Mouse (Mus musculus) heart, postnatal 0 days (tissue): ENCODE data around the gene Zc3hav1. TPM values are rescaled to one million over a fixed set of nuclear protein-coding genes. Genes with fewer than 3 reads are reported as not detected.

Source experiments
- ATAC-seq: fragments of 200-750 bp; cut with Nextera tagmentation; 2 replicates; pipeline ENCODE4 v1.8.0; 2017; ENCODE audit warnings: low read depth, moderate number of reproducible peaks, moderate library complexity; ENCODE audit not compliant: insufficient read depth
- DNase-seq: peaks from one replicate; pipeline ENCODE4 v3.0.0-alpha.2; 2016; ENCODE audit warnings: low spot score
- H3K27ac ChIP-seq: fragments of 300-500 bp; sonication (generic); 2 replicates; pipeline ENCODE4 v1.5.1; 2014; ENCODE audit warnings: low read depth, mild to moderate bottlenecking
- H3K27me3 ChIP-seq: fragments of 300-500 bp; sonication (generic); 2 replicates; pipeline ENCODE4 v1.6.1; 2014; ENCODE audit warnings: low read length, mixed read lengths; ENCODE audit not compliant: control insufficient read depth, insufficient read depth
- H3K36me3 ChIP-seq: fragments of 300-500 bp; sonication (generic); replicated peaks from 2 replicates; pipeline ENCODE4 v1.6.1; 2014; ENCODE audit warnings: low read length, mixed read lengths; ENCODE audit not compliant: control insufficient read depth, insufficient read depth
- H3K4me1 ChIP-seq: fragments of 300-500 bp; sonication (generic); 2 replicates; pipeline ENCODE4 v1.6.1; 2014; ENCODE audit warnings: antibody characterized with exemption; ENCODE audit not compliant: control insufficient read depth, insufficient read depth
- H3K4me2 ChIP-seq: fragments of 300-500 bp; sonication (generic); 2 replicates; pipeline ENCODE4 v1.6.1; 2014; ENCODE audit warnings: low read depth, mild to moderate bottlenecking, low read length, moderate library complexity
- H3K4me3 ChIP-seq: fragments of 300-500 bp; sonication (generic); 2 replicates; pipeline ENCODE4 v1.5.1; 2014; ENCODE audit warnings: low read depth, low read length
- H3K9ac ChIP-seq: fragments of 300-500 bp; sonication (generic); replicated peaks from 2 replicates; pipeline ENCODE4 v1.6.1; 2014; ENCODE audit warnings: low read depth, low read length, mixed read lengths
- H3K9me3 ChIP-seq: fragments of 300-500 bp; sonication (generic); replicated peaks from 2 replicates; pipeline ENCODE4 v1.6.1; 2016; ENCODE audit warnings: low read length; ENCODE audit not compliant: control insufficient read depth
- CTCF ChIP-seq: IDR thresholded peaks from 2 replicates; pipeline ENCODE4 v1.5.1; 2016; ENCODE audit warnings: antibody characterized with exemption, control low read depth, low read depth
- EP300 ChIP-seq: IDR thresholded peaks from 2 replicates; pipeline ENCODE4 v1.6.1; 2016; ENCODE audit warnings: antibody characterized with exemption, low read depth
- WGBS: fragments of 180-500 bp; shearing (Covaris S2); extraction: QIAGEN DNeasy Blood & Tissue Kit; methylation state at CpG from one replicate; pipeline ENCODE4 v1.1.7; 2014; 5-methylcytosine and 5-hydroxymethylcytosine counted together
- polyA plus RNA-seq: library from polyadenylated mRNA; unstranded; fragments of >200 nt; fragmentation: Nextera tagmentation; extraction: Ambion mirVana; gene quantifications from 2 replicates; pipeline ENCODE4 v1.2.1, GENCODE M21; 2015
- total RNA-seq: library from RNA; depleted of rRNA; stranded (reverse); fragments of >200 nt; gene quantifications from 2 replicates; pipeline ENCODE4 v1.2.3, GENCODE M21; 2014; ENCODE audit warnings: low replicate concordance; rRNA removed

Gene Zc3hav1
- total and polyA plus RNA-seq, 2 experiments from 2014 or later, result 9.1 to 19.2 TPM

DNA sequence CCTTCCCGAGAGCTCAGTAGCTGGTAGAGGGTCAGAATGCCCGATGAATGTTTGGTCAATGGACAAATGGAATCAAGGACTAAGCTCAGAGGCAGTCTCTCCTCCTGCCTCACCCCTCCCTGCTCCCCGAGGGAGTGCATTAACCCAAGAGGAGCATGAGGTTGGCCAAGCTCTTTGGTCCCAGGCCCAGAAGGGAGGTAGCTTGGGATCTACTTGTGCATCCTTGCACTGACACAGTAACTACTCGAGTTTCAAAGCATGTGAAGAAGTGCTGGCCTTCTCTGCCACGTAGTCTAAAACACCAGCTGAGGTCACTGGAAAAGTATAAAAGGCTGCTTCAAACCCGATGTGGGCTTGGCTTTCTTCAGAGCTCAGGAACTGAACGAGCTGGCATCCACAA lies 89.9 kb downstream of the Zc3hav1 start:
- Histone ChIP-seq H3K4me2 (no peak overlapping the region), H3K27me3 (no peaks in the 10 kb centered on the region), H3K36me3 (no peaks in the 10 kb centered on the region), H3K9me3 (no peaks in the 10 kb centered on the region), H3K4me3 (no peak overlapping the region), H3K9ac (no peak overlapping the region), H3K4me1 (peaks cover 5% of the 10 kb centered on the region; the same call in 1 of the 2 replicates), H3K27ac (no peak overlapping the region)
- ATAC-seq (no peak), DNase-seq (no peak)
- 68% methylated on average over 7 of the region's 7 CpGs for WGBS
- TF ChIP-seq CTCF (no peak), EP300 (no peak)

DNA sequence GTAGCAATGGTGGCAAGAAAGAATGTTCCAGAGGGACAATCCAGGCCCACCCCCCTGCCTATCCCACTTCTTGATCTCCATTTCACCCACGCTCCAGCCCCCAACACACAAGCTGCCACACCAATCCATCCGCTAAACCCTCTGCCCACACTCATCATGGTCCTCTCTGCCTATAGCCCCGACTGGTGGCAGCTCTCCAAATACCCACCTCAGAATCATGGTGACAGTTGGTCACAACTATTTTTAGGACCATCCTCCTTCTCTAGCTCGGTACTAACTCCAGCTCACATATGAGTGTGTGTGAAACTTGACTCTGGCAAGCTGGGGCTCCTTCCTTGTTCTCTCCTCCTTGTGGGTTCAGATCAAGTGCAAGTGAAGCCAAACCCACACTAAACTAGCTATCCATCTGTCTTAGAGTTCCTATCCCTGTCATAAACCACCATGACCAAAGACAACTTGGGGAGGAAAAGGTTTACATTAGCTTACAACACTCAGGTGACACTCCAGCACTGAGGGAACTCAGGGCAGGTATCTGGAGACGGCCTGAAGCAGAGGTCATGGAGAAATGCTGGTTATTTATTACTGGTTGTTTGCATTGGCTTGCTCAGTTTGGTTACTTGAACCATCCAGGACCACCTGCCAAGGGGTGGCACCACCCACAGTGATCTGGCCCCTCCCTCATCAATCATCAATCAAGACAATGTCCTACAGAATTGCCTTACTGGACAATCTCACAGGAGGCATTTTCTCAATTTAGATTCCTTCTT lies 90.8 kb downstream of the Zc3hav1 start:
- H3K36me3 ChIP-seq, result no peaks in the 10 kb centered on the region
- no peak overlapping the region for H3K4me3 ChIP-seq
- H3K27ac ChIP-seq, result no peak overlapping the region
- TF ChIP-seq EP300, result no peak
- H3K27me3 ChIP-seq, result no peaks in the 10 kb centered on the region
- ATAC-seq, result no peak
- H3K9ac ChIP-seq, result no peak overlapping the region
- DNase-seq, result no peak
- 48% methylated on average over 5 of the region's 5 CpGs for WGBS
- no peaks in the 10 kb centered on the region for H3K9me3 ChIP-seq
- H3K4me2 ChIP-seq, result no peak overlapping the region
- H3K4me1 ChIP-seq, result peaks cover 5% of the 10 kb centered on the region; the same call in 1 of the 2 replicates

DNA sequence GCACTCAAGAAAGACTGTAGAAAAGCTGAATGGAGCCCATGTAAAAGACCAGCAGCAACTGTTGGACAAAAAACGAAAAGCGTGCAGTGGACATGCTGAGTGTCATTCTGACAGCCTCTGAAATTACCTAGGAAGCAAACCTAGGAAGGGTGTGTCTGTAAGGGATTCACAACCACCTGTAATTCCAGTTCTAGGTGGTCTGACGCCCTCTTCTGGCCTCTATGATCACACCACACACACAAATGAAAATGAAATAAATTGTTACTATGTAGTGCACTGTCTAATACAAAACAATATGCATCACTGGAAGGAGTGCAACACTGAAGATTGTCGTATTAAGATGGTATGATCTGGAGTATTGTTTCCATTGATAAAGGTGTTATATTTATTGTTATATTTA lies 92.5 kb downstream of the Zc3hav1 start:
- Histone ChIP-seq H3K36me3 (no peaks in the 10 kb centered on the region), H3K27ac (no peak overlapping the region), H3K4me2 (no peak overlapping the region), H3K4me3 (no peak overlapping the region), H3K9me3 (no peaks in the 10 kb centered on the region), H3K27me3 (no peaks in the 10 kb centered on the region), H3K4me1 (peaks cover 5% of the 10 kb centered on the region; the same call in 1 of the 2 replicates), H3K9ac (no peak overlapping the region)
- 69% methylated on average over 4 of the region's 4 CpGs for WGBS
- ATAC-seq (no peak), DNase-seq (no peak)
- TF ChIP-seq EP300, result no peak
- TF ChIP-seq CTCF, result no peak

DNA sequence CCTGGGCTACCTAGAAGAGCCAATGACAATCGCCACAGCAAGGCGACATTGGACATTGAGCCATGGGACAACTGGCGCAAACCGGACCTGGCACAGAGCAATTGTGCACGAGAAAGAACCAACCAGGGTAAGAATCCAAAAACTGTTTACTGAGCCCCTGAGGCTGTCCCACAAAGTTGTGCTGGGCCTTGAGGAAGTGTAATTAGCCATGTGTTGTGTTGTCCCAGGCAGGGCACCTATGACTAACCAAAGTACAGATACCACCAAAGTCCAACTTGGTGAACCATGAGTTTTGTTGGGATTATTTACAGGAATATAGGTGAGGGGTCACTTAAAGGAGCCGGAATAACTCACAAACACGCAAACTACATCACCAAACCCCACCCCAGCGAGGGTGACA lies 96.9 kb downstream of the Zc3hav1 start:
- no peaks in the 10 kb centered on the region for H3K27me3 ChIP-seq
- TF ChIP-seq CTCF (no peak), EP300 (no peak)
- H3K9me3 ChIP-seq, result no peaks in the 10 kb centered on the region
- no peak overlapping the region for H3K4me2 ChIP-seq
- ATAC-seq (no peak), DNase-seq (no peak)
- H3K4me3 ChIP-seq, result no peak overlapping the region
- no peaks in the 10 kb centered on the region for H3K4me1 ChIP-seq
- no peaks in the 10 kb centered on the region for H3K36me3 ChIP-seq
- WGBS, result 96% methylated on average over 8 of the region's 8 CpGs
- H3K9ac ChIP-seq, result no peak overlapping the region
- no peak overlapping the region for H3K27ac ChIP-seq

DNA sequence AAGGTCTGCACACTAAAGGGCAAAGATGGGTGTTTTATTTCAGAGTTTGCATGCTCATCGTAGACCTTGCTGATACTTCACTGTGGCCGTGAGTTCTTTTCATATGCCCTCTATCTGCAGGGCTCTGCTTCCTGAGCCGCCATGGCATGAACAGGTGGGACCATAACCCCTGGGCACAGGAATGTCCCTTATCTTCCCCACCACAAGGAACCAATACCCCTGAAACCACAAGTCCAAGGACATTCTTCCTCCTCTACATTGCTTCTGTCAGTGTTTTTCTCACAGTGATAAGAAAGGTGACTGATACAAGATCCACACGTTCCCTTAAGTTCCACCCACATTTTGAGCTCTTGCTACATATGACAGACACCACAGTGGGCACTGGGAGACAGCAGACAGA lies 97.6 kb downstream of the Zc3hav1 start:
- Histone ChIP-seq H3K27ac (no peak overlapping the region), H3K4me1 (no peaks in the 10 kb centered on the region), H3K4me2 (no peak overlapping the region), H3K9me3 (no peaks in the 10 kb centered on the region), H3K9ac (no peak overlapping the region), H3K27me3 (no peaks in the 10 kb centered on the region), H3K36me3 (no peaks in the 10 kb centered on the region), H3K4me3 (no peak overlapping the region)
- DNase-seq (no peak), ATAC-seq (no peak)
- 65% methylated on average over 4 of the region's 4 CpGs for WGBS
- no peak for TF ChIP-seq EP300
- TF ChIP-seq CTCF, result no peak

DNA sequence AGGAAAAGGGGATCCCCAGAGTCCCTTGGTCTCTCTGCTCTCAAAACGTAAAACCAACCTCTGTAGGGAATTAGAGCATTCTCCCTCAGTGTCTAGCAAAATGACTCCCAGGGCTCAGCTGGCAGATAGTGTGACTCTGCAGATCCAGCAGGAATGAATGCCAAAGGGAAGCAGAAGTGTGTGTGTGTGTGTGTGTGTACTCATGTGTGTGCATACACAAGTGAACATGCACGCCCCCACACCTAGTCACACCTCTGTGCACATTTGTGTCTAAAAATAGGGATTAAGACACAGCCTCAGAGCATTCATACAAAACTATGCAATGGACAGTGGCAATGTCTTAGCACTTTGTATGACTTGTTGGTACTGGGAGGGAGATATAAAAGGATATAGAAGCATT lies 98.6 kb downstream of the Zc3hav1 start:
- Histone ChIP-seq H3K4me1 (no peaks in the 10 kb centered on the region), H3K9ac (no peak overlapping the region), H3K4me2 (no peak overlapping the region), H3K36me3 (no peaks in the 10 kb centered on the region), H3K27ac (no peak overlapping the region), H3K9me3 (no peaks in the 10 kb centered on the region), H3K27me3 (no peaks in the 10 kb centered on the region), H3K4me3 (no peak overlapping the region)
- WGBS, result 49% methylated on average over 2 of the region's 2 CpGs
- no peak for DNase-seq
- no peak for TF ChIP-seq EP300
- TF ChIP-seq CTCF, result no peak
- ATAC-seq, result no peak

Other genes with a start within 250 kb of the Zc3hav1 start
- gene Tmem213, start 245.3 kb downstream of the Zc3hav1 start, total RNA-seq, result not detected in 2 replicates
- gene Tmem213, start 245.3 kb downstream of the Zc3hav1 start, polyA plus RNA-seq, result not detected in 2 replicates
- 0.04 TPM in 1 of 2 replicates, not detected in the other for gene Atp6v0a4, start 230.0 kb downstream of the Zc3hav1 start, total RNA-seq
- gene Atp6v0a4, start 230.0 kb downstream of the Zc3hav1 start, polyA plus RNA-seq, result 0.04 and 0.12 TPM in 2 replicates
- 1.0 and 2.8 TPM in 2 replicates for gene D630045J12Rik, start 100.6 kb downstream of the Zc3hav1 start, total RNA-seq
- gene D630045J12Rik, start 100.6 kb downstream of the Zc3hav1 start, polyA plus RNA-seq, result 0.29 and 0.38 TPM in 2 replicates
- 4.7 and 7.3 TPM in 2 replicates for gene Zc3hav1l, start 55.3 kb downstream of the Zc3hav1 start, total RNA-seq
- 2.2 TPM in 2 replicates for gene Zc3hav1l, start 55.3 kb downstream of the Zc3hav1 start, polyA plus RNA-seq
- gene Ttc26, start 26.9 kb upstream of the Zc3hav1 start, total RNA-seq, result 1.5 and 2.3 TPM in 2 replicates
- 1.00 and 1.0 TPM in 2 replicates for gene Ttc26, start 26.9 kb upstream of the Zc3hav1 start, polyA plus RNA-seq
- gene Ubn2, start 79.3 kb upstream of the Zc3hav1 start, total RNA-seq, result 14.6 and 16.5 TPM in 2 replicates
- gene Ubn2, start 79.3 kb upstream of the Zc3hav1 start, polyA plus RNA-seq, result 4.8 and 4.9 TPM in 2 replicates
- gene Fmc1, start 178.9 kb upstream of the Zc3hav1 start, total RNA-seq, result 119 and 185 TPM in 2 replicates
- gene Fmc1, start 178.9 kb upstream of the Zc3hav1 start, polyA plus RNA-seq, result 453 and 460 TPM in 2 replicates
- gene Luc7l2, start 196.7 kb upstream of the Zc3hav1 start, total RNA-seq, result 41.0 and 55.8 TPM in 2 replicates
- gene Luc7l2, start 196.7 kb upstream of the Zc3hav1 start, polyA plus RNA-seq, result 23.4 and 23.5 TPM in 2 replicates